Mouse (Mus musculus): Measurements from ENCODE around the gene Prr15.

Gene Prr15

DNA sequence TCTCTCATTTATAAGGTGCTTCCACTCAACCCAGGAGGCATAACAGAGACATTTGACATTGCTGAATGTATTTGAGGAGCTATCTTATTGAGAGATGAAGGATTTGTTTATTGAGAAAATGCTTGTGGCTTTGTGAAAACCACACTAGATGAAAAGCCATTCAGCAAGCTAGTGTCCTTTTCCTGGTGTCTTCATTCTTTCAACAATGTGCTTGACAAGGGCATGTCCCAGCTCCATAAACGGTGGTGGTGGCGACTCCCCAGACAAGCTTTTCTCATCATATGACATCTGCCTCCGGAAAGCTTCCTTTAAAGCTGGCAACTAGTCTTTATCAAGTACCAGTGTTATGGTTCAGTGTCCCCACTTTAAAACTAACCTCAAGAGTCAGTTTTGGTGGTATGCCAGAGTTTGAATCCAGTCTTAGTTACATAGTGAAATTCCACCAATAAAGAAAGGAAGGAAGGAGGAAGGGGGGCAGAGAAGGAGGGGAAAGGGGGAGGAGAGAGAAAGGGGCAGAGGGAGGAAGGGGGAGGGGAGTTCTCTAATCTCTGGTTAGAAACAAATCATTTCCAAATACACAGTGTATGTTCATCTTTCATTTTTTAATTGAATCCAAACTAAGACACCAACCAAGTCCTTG lies at the start of gene Prr15:
Gene Prr15, plus strand, starts transcription at position 590 of the 640 bp plus-strand sequence.
- DNase-seq (ENCODE audit: low spot score in 2 of 2) = no peak

DNA sequence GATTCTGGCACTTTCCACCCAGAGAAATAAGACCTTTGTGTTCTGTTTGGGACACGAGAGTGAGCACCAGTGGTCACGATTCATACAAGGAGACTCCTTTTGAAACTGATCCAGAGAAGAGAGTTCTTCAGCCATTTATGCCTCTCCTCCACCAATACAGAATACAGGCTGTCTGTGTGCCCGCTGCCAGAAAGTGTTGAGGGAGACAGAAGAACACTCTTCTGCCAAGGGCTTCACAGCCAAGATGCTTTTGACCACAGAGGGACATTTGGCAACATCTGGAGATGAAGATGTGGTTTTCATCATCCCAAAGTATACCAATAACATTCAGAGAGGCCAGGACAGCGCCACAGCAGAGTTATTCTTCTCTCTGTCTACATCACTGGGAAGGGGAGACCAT lies 48.4 kb upstream of the Prr15 start:
- DNase-seq (ENCODE audit: low spot score in 2 of 2) = no peak

DNA sequence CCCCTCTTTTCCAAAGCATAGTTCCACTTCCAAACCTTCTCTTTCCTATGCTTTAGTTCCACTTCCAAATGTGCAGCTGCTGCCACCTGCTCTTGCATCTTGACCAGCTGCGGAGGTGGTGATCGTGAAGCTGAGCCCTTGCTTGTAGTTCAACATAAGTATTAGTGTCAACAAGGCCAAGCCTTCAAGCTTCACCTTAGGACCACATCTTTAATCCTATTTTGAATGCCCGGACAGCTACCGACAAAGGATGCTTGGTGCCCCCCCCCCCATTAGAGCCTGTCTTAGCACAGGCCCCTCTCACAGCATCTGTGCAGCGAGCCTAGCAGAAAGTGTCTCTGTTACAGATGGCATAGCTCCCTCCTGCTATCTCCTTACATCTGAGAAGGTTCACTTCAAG lies 47.8 kb upstream of the Prr15 start:
- DNase-seq (ENCODE audit: low spot score in 2 of 2) = no peak

DNA sequence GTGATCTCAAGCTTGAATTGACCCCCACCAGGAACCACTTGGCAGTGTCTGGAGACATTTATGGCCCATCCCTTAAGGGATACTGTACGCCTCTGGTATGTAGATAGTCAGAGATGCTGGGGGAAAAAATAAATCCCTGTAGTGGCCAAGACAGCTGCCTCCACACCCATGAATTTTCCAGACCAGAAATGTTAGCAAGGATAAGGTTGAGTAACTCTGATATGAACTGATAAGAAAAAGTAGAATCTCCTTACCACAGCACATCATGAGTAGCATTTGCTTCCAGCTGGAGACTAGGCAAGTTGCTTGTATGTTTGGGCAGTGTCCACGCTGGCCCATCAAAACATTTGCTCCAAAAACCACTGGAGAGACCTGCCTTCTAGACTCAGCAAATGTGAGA lies 47.0 kb upstream of the Prr15 start:
- no peak for DNase-seq (ENCODE audit: low spot score in 2 of 2)

DNA sequence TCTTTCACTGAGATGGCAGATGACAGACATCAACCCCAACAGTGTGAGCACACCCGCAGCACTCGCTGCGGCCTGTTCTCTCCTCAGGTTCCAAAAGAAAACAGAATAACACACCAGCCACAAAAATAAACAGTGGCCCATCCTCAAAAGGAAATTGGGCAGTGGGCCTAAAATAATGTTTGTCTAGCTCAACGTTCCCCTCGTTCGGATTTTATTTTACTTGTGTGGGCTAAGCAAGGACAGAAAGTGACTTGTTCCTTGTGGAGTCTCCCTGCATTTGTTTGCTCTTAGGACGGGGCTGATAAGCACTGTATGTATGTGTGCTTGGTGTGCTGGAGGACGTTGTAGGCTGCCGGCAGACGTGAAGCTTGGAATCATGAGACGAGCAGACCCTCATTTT lies 46.2 kb upstream of the Prr15 start:
- DNase-seq (ENCODE audit: low spot score in 2 of 2) = no peak

DNA sequence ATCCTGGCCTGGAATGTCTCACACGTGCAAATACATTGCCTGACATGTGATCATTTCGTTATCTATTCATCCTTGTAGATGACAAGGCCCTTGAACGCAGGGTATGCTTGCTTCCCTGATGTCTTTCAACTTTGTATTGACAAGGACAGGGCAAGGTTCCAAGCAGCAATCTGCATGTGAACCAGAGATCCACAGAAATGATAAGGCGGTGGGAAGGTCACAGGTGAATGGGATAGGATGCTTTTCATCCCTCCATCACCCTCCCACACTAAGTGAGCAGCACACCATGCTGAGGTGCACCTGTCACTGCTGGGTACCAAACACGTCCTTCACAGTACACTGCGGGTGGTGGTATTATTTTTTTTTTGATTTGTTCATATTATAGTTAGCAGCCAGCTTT lies 45.4 kb upstream of the Prr15 start:
- DNase-seq (ENCODE audit: low spot score in 2 of 2) = no peak

DNA sequence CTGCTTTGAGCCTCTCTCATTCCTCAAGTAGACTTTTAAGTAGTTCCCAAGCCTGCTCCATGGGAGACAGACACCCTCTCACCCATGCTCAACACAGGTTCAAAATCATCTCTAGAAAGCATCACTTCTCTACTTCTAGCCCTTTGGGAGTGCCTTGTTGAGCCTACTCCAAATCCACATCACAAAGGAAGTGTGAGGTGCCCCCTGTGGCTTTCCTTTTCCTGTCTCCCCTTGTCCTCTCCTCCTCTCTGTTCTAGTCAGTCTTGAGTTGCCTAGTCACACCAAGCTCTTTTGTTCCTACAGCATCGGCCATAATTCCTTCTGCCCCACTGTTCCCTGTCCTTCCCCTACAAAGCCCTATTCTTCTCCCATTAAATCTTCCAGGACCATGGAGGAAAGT lies 42.3 kb upstream of the Prr15 start:
- DNase-seq (ENCODE audit: low spot score in 2 of 2) = no peak

DNA sequence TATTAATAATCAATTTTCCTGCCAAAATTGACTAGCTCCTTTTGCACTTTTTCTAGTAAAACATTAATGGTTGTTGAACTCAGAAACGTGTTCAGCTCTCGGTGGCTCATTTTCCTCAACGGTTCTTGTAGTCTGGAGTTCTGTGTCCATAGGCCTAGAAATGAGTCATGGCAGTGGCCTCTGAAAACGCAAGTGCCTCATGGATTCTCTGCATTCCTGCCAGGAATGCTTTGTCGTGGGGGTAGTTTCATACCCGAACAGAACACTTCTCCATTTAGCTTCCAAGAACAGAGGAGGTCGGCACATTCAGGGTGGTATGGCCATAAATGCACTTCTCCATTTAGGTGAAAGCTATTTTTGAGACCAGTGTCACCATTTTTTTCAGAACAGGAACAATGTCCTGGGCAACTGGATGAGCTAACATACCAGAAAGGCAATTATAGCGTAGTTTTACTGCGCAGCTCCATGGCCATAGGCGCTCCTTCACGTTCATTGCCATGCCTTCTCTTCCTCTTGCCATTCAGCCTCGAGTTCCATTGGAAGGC lies 41.4 kb upstream of the Prr15 start:
- no peak for DNase-seq (ENCODE audit: low spot score in 2 of 2)

DNA sequence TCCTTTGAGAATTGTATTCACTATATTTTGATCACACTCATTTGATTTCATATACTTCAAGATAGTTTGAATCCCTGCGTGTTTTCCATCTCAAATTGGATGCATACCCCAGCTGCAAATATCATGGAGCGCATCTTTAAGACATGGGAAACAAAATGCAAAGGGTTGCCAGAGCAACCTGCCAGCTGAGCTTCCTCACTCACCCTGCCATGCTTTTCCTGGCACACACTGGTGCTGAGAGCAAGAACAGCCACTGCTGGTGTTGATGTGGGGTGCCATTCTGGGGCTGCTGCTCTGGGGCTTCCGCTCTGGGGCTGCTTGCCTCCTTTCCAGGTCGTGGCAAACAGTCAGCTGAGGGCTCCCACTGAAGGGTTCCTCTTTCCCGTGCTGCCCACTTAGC lies 38.8 kb upstream of the Prr15 start:
- DNase-seq (ENCODE audit: low spot score in 2 of 2) = peak in 1 of 2 experiments; percentile 5

DNA sequence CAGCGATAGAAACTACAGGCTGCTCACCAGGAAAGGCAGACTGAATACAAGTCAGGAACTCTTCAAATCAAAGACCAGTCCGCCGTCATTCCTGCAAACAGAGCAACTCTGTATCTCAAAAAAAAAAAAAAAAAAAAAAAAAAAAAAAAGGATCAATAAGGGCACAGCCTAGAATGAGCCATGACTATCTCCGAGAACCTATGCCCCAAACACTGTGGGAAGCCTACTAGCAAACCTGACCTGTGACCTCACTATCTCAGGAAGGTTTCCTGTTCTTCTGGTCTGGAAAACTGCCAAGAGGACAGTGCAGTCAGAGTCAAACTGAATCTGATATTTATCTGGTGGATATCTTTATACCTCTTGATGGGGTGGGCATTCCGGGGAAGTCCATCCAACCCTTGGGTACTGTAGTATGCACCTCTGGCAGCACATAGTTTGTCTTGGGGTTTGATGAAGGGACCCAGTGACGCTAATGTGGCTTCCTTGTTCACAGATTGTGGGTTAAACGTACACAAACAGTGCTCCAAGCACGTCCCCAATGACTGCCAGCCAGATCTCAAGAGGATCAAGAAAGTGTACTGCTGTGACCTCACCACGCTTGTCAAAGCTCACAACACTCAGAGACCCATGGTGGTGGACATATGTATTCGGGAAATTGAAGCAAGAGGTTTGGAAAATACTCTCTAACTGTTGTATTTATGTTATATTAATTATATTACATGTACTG lies 35.7 kb upstream of the Prr15 start:
- DNase-seq (ENCODE audit: low spot score in 2 of 2) = no peak

DNA sequence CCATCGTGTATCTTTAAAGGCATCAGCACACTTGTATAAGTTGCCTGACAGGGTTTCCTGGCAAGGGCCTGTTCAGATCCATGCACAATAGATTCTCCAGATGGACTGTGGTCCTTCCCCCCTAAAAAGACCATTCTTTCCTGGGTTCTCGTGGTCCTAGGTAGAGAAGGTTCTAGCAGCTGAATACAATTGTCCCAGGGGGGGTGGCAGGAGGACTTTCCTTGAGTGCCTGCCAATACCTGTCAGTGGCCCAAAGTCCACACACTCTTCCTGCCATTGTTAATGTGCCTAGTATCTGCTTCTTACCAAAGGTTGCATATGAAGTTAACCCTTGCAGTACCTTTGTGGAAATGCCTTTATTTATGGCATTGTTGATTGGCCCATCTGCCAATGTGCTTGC lies 28.4 kb upstream of the Prr15 start:
- DNase-seq (ENCODE audit: low spot score in 2 of 2) = no peak

DNA sequence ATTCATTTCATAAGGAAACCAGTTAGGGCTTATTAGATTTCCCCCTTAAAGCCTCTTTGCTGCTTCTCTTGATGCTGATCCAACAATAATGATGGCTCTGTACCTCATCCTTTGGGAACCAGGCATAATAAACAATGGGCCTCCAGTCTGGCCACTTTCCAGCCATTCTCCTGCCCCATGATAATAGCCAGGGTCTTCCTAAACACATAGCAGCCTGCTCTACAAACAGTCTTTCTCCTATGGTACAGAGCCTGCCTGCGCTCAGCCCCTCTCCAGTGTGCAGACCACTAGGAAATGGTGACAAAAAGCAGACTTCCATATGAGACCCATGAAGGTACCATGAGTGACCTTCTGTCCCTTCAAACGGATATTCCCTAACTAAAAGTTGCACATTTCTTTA lies 26.2 kb upstream of the Prr15 start:
- no peak for DNase-seq (ENCODE audit: low spot score in 2 of 2)

DNA sequence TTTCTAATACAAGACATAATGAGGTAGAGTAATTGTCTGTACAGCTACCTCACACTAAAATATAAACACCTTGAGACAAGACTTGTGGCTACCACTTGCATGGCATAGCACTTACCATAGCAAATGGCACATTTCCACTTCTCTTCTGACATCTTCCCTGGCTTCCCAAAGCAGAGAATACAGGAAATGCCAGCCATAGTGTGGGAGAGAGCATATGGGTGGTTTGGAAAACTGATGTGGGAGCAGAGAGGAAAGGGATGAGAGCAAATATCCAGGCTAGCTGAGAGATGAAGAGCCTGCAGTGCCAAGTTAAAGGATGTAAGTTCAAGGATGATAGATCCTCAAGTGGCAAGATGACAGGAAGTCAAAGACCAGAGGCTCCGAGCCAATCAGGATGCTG lies 19.9 kb upstream of the Prr15 start:
- DNase-seq (ENCODE audit: low spot score in 2 of 2) = no peak

DNA sequence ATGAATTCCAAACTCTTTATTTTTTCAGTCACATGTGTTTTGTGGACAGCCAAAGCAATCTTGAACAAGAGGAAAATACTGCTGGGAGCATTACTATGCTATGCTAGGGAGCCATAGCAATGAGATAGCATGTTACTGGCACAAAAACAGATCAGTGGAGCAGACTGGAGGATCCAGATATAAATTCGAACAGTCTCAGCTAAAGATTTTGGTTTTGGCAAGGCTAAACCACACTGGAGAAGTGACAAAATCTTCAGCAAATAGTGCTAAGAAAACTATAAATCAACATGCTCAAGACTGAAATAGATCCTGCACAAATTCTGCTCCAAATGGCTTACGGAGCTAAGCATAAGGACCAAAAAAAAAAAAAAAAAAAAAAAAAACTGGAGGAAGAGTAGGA lies 12.6 kb upstream of the Prr15 start:
- no peak for DNase-seq (ENCODE audit: low spot score in 2 of 2)

DNA sequence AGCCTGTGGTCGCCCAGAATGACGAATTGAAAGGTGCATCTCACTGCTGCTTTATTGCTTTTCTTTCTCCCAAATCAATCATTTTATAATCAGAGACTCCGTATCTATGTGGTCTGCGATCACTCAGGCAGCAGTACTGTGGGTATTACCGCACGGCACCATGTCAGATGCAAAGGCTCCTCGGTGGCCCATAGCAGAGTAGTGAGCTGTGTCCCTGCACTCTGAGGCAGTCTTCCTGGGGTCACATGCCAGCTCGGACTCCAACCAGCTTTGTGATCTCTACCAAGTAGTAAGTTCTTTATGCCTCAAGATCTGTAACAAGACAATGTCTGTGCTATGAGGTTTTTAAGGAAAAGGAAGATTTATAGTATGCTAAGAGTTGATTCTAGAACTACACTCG lies 7.0 kb upstream of the Prr15 start:
- DNase-seq (ENCODE audit: low spot score in 2 of 2) = no peak

DNA sequence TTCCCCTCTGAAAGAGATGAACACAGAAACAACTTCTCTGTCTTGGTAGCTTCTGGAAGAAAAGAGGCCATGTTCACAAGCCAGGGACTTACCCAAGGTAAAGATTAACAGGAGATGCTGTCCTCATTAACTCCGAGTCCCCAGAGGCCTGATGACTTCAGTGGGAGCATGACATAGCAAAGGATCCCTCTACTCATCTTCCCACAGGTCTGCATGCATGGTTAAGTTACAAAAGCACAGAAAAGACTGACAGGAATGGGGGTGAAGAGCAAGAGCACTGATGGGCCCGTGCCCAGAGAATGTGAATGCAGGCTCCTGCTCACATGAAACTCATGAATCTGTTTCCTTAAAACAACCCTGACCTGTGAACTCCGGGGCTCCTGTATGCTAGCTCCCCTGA lies 6.4 kb upstream of the Prr15 start:
- no peak for DNase-seq (ENCODE audit: low spot score in 2 of 2)

DNA sequence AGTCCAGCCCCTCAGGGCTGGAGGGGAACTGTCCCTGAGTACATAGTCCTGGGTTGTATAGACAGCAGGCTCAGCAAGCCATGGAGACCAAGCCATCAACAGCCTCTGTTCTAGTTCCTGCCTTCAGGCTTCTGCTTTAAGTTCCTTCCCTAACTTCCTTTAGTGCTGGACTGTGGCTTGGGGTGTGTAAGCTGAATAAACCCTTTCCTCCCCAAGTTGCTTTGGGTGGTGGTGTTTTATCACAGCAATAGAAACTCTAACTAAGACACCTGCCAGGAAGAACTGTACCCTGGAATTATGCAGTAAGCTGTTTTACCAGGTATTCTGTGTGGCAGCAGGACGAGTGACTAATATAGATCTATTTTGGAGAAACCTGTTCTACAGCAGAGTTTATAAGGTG lies 5.4 kb upstream of the Prr15 start:
- no peak for DNase-seq (ENCODE audit: low spot score in 2 of 2)

DNA sequence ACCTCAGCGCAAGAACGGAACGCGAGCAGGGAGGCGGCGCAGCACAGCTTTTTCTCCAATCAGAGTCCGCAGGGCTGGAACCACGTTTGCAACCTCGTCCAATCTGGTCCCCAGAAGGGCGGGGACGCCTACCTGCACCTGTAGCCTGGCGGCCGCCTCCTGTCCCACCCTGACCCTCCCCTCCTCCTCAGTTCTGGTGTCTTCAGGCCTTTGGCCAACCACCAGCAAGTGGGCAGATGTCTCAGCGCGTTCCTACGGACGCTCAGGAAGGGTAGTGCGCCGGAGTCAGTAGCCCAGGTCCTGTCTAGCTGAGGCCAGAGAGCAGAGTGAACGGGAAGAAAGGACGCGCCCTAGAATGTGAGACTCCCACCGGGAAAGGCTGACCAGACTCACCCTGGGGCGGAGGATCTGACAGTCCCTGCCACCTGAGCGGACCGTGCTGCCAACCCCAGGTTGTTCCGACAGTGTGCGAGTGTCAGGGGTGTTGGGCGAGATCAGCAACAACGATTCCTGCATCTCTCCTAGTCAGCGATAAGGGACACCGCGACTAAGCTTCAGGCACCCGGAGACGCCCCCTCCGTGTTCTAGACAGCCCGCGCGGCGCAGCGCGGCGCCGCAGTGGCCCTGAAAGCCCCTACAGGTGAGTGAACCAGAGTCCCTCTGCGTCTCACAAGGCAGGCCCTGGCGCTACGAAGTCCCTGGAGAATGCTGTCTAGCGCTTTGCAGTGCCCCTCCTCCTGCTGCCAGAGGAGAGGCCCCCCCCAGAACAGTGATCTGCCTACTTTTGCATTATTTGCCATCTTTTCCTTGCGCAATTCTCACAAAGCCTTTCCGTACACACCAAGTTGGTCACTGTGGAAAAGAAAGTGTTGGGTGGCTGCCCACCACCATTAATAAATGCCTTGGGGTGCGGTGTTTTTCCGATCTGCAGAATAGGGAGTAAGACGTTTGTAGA lies 1.3 kb downstream of the Prr15 start:
- DNase-seq (ENCODE audit: low spot score in 2 of 2) = peak; percentile 32 to 47

DNA sequence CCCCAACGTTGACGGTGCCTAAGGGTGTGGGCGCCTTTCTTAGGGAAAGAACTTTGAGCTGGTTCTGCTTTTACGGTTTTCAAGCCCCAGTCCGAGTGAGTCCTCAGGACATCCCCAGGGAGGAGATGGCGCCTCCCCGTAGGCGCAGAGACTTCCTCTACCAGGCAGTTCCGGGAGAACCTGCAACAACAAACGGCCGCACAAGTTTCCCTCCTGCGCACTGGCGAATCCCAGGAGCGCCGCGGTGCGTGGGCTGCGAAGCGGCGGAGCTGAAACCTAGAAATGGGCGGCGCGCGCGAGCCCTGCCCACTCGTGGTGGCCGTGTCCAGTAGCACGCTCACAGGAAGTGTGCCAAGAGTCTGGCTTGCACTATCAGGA lies 2.0 kb downstream of the Prr15 start:
- peak; percentile 37 to 56 for DNase-seq (ENCODE audit: low spot score in 2 of 2)

DNA sequence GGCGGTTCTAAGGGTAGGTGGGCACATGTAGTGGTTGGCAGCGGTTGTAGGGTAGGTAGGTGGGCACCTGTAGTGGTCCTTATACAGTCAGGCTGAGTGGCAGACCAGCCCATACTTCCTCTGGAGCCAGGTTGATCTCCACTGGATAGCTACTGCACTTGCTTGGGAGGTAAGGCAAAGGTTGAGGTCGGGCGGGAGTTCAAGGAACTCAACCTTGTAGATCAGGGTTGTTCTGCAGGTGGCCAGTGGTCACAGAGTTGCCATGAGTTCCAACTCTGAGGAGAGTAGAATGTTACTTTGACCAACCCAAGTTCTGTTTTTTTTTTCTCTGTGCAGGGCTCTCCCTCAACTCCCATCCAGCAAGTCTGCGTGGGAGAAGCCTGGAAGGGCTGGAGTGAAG lies 3.1 kb downstream of the Prr15 start:
- no peak for DNase-seq (ENCODE audit: low spot score in 2 of 2)

DNA sequence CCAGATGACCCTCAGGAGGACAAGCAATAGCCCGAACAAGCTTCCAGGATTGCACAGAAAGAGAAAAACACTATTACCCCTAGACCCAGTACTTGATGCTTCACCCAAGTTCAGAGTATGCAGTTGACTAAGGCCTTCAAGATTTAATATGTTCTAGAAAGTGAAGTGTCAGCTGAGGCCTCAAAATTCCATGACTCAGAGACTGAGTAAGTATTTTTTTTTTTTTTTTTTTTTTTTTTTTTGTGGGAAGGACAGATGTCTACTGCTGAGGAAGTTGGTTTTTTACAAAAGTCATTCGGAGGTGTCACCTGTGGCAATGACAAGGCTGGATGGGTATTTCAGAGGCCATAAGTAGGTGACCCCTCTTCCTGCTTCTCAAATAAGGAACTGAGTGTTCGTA lies 4.0 kb downstream of the Prr15 start:
- DNase-seq (ENCODE audit: low spot score in 2 of 2) = no peak

DNA sequence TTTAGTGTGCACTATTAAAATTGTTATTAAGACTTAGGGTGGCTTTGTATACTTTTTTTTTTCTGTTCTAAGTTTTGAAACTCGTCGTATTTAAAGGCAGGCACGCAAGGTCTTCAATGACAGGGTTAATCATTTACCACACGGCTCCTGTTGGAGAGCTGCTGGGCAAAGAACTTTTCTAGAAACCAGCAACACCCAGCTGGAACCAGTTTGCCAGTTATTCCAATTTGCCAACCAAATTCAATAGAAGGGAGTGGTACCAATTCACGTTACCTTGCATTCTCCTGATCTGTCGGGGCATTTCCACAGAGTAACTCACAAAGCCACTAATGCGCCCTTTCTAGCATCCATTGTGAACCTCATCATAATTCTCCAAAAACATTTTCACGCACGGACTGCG lies 4.5 kb downstream of the Prr15 start:
- no peak for DNase-seq (ENCODE audit: low spot score in 2 of 2)

All from right cerebral cortex, postnatal 36 days (tissue).